Mouse (Mus musculus): ENCODE measurements around the gene Dut. TPM values are rescaled to one million over a fixed set of nuclear protein-coding genes. Genes with fewer than 3 reads are reported as not detected.

The Dut gene
- polyA plus RNA-seq (2014; fragmentation: Illumina TruSeq; extraction: RNeasy Lipid Tissue Mini Kit (QIAGEN cat#74804); ENCODE audit: low read depth, low replicate concordance): 47.1 TPM

DNA sequence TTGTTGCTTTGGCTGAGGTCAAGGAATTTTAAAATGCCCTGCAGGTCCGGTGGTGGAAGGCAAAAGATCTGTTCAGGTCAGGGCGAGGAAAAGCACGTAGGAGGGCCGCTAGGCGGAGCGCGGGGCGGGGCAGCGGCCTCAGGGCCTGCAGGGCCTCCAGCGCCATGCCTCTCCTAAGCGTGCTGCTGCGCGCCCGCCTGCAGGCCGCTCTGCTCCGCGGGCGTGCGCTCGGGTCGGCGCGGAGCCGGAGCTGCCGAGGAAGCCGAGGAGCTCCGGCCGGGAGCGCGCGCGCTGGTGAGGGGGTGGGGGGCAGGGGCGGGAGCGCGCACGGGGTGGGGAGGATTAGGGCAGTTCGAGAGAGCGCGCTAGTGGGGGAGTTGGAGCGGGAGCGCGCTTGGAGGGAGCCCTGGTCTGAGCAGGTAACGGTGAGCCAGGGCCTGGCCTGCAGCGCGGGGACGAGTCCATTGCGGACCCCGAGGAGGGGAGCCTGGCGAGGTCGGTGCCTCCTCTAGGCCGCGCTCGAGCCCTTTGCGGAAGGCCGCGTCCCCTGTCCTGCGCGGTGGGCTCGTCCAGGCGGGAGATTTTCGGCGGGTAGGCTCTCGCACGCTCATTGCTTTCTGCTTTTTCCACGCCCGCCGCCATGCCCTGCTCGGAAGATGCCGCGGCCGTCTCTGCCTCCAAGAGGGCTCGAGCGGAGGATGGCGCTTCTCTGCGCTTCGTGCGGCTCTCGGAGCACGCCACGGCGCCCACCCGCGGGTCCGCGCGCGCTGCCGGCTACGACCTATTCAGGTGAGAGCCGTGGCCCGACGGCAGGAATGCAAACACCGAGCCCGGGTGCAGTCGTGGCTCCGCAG, at the start of gene Dut:
Gene Dut, plus strand, starts transcription at position 83 of the 854 bp plus-strand sequence.

Other genes with a start within 250 kb of the Dut start
- 0.38 TPM for gene Slc24a5, start 179.1 kb upstream of the Dut start, polyA plus RNA-seq (2014; fragmentation: Illumina TruSeq; extraction: RNeasy Lipid Tissue Mini Kit (QIAGEN cat#74804); ENCODE audit: low read depth, low replicate concordance)
- 161 TPM for gene Myef2, start 123.5 kb upstream of the Dut start, polyA plus RNA-seq (2014; fragmentation: Illumina TruSeq; extraction: RNeasy Lipid Tissue Mini Kit (QIAGEN cat#74804); ENCODE audit: low read depth, low replicate concordance)
- 0.92 TPM for gene Ctxn2, start 110.5 kb upstream of the Dut start, polyA plus RNA-seq (2014; fragmentation: Illumina TruSeq; extraction: RNeasy Lipid Tissue Mini Kit (QIAGEN cat#74804); ENCODE audit: low read depth, low replicate concordance)
- 0.56 TPM for gene Slc12a1, start 94.7 kb upstream of the Dut start, polyA plus RNA-seq (2014; fragmentation: Illumina TruSeq; extraction: RNeasy Lipid Tissue Mini Kit (QIAGEN cat#74804); ENCODE audit: low read depth, low replicate concordance)